Mouse (Mus musculus): Measurements from ENCODE around the gene Dmrtb1.

Gene Dmrtb1

DNA sequence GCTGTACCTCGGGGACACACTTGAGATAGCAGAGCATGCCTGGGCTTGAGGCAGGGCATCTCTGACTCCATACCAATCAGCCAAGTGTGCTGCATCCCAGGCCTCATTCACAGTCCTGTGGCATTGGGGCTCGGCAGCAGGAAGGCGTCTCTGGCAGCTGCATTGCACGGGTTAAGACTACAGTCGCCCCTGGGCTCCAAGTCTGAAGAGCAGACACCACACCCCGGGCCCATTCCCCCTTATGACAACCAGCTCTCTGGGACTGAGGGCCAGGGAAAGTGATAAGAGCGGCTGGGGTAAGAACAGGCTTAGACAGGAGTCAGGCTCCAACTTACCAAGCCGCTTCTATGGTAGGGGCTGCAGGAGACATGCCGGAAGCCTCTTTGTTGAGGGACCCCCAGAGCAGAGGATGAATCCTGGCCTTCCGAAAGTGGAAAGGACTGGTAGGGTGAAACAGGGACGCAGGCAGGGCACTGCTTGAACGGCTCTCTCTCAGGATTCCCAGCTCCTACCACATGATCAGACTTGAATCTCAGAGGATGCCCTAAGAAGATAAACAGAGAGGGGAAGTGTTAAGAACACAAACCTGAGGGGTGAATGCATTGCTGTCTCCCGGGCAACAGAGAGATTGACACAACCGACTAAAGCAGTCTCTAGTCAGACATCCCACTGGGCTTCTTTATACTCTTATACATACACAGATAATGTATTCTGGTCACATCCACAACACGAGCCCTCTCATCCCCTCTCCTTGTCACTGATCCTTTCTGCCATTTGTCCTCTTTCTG lies 3.5 kb downstream of the Dmrtb1 start:
- no peak for DNase-seq

GRCm38 (mm10) chr4:107675645-107676044 lies 8.4 kb downstream of the Dmrtb1 start:
- no peak for DNase-seq

GRCm38 (mm10) chr4:107674322-107674644 lies 9.7 kb downstream of the Dmrtb1 start:
- no peak for DNase-seq

GRCm38 (mm10) chr4:107673638-107674321 lies 10.2 kb downstream of the Dmrtb1 start:
- peak; percentile 93 for DNase-seq

DNA sequence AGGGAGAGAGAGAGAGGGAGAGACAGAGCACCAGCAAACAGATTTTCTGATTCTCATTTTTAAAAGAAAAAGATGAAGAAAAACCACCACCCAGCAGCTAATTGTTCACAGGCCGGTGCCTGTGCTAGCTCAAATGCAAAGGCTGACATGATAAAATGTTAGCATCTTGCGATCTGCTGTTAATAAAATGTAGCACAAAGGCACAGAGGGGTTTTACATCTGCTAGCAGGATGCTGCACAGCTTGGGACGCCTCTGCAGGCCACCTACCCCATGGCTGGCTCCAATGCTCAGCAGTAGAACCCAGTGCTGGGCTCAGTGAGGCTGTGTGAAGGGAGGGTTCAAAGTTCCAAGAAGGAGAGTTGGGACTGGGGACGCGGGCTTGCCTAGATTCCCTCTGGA lies 13.3 kb downstream of the Dmrtb1 start:
- DNase-seq: no peak

DNA sequence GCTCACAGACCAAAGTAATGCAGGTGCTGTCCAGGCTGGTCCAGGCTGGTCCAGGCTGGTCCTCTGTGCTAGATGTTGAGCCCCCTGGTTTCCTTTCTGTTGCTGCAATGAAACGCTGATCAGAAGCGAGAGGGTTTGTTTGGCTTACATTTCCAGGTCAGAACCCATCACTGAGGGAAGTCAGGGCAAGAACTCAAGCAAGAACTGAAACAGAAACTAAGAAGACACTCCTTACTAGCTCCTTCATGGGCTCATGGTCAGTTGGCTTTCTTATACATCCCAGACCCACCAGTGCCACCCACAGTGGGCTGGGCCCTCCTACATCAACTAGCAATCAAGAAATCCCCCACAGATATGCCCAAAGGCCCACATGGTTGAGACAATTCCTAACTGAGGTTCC lies 15.5 kb downstream of the Dmrtb1 start:
- DNase-seq: peak; percentile 50

- DNase-seq: no peak
Measured at GRCm38 (mm10) chr4:107660649-107661048, 23.4 kb downstream of the Dmrtb1 start.

- DNase-seq: no peak
Measured at GRCm38 (mm10) chr4:107653280-107653643, 30.8 kb downstream of the Dmrtb1 start.

GRCm38 (mm10) chr4:107652598-107653279 lies 31.3 kb downstream of the Dmrtb1 start:
- no peak for DNase-seq

DNA sequence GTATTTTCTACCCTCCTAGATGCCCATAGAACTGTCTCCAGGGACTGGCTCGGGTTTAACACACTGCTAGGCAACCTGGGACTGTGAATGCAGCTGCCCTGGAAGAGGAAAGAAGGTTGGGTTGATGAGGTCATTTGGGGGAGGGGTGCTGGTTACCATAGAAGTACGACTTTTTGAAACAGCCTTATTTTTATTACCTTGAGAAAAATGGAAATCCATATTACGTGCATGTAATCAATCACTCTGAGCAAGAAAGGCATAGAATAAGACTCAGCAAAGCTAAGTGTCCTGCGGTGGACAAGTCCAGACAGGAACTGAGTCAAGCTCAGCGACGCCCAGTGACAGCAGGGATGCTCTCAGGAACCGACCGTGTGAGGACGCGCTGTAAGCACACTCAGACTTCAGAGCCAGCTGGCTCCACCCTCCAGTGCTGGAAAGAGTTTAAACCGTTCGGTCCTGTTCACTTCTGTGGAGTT lies 33.0 kb downstream of the Dmrtb1 start:
- no peak for DNase-seq

GRCm38 (mm10) chr4:107648959-107649485 lies 35.0 kb downstream of the Dmrtb1 start:
- no peak for DNase-seq

DNA sequence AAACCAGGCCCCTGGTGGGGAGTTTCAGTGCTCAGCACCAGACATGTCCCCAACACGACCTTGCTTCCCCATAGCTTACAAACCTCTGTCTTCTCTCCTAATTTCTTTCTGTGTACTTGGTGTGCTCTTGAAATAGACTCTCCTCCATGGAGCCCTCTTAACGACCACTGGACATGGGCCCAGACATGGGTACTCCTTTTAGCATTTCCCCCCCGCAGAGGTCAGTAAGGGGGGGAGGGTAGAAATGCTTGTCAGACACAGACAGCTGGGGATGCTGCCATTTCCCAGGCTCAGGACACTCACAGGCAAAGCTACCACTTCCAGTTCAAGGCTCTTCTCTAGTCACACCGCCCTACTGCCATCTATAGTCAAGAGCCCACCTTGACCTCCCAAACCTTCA lies 42.4 kb downstream of the Dmrtb1 start:
- DNase-seq: no peak

- DNase-seq: no peak
Measured at GRCm38 (mm10) chr4:107638303-107638702, 45.7 kb downstream of the Dmrtb1 start.

DNA sequence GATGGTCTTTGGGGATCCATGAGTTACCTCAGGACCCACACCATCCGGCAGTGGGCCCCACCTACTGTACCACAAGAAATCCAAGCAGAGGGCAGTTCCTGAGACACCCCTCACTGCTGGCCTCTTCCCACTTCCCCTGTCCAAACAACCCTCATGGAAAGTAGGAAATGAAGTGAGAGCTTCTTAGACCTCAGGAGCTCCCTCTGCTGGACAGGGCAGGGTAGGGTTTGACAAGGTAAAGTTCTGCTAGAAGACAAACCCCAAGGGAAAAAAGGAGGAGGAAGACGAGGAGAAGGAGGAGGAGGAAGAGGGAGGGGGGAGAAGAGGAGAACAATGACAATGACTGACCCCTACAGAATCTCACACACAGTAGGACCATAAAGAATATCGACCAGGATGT lies 46.4 kb downstream of the Dmrtb1 start:
- no peak for DNase-seq

GRCm38 (mm10) chr4:107636099-107636498 lies 47.9 kb downstream of the Dmrtb1 start:
- DNase-seq: no peak

GRCm38 (mm10) chr4:107634631-107635030 lies 49.4 kb downstream of the Dmrtb1 start:
- no peak for DNase-seq

GRCm38 (mm10) chr4:107628921-107629411 lies 55.1 kb downstream of the Dmrtb1 start:
- DNase-seq: peak; percentile 91

DNA sequence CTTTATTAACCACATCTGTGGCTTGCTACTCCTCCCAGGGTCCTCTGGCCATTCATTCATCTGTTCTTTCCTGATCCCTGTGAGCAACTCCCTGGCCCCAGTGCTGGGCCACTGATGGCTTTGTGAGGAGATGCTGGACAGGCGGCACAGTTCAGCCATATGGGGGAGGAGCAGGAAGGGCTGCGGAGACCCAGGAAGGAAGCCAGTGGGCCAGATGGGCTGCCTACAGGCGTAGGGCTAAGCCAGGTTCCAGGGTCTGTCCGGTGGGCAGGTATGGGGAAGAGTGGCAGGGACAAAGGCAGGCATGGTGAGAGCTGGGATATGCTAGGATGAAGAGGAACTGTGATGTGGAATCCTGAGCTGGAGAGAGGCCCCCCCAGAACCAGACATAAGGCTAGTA lies 55.8 kb downstream of the Dmrtb1 start:
- DNase-seq: no peak

Data from heart, adult 11 months (tissue).